Mouse (Mus musculus) heart, postnatal 4 days (tissue): Measurements from ENCODE around the gene Clnk. TPM values are rescaled to one million over a fixed set of nuclear protein-coding genes. Genes with fewer than 3 reads are reported as not detected.

Experiments used
- DNase-seq: peaks from one replicate; pipeline ENCODE4 v3.0.0; 2021
- total RNA-seq, 2 experiments: library from RNA; stranded (reverse); gene quantifications; 2 replicates each; pipeline ENCODE4 v1.2.3; 2021

Clnk gene
- total RNA-seq, 2 experiments from 2014 or later = not detected

GRCm38 (mm10) chr5:38708940-38709581, 167.6 kb downstream of the Clnk start:
- DNase-seq = no peak

GRCm38 (mm10) chr5:38707364-38708075, 169.1 kb downstream of the Clnk start:
- no peak for DNase-seq

GRCm38 (mm10) chr5:38702941-38703340, 173.7 kb downstream of the Clnk start:
- no peak for DNase-seq

GRCm38 (mm10) chr5:38702091-38702490, 174.5 kb downstream of the Clnk start:
- DNase-seq = no peak

GRCm38 (mm10) chr5:38698466-38698865, 178.1 kb downstream of the Clnk start:
- DNase-seq = no peak

GRCm38 (mm10) chr5:38698046-38698445, 178.6 kb downstream of the Clnk start:
- no peak for DNase-seq

GRCm38 (mm10) chr5:38696616-38697375, 179.8 kb downstream of the Clnk start:
- no peak for DNase-seq

- no peak for DNase-seq
Observed at GRCm38 (mm10) chr5:38692859-38693258, 183.8 kb downstream of the Clnk start.

- no peak for DNase-seq
Observed at GRCm38 (mm10) chr5:38689186-38689585, 187.4 kb downstream of the Clnk start.

GRCm38 (mm10) chr5:38687694-38688093, 188.9 kb downstream of the Clnk start:
- DNase-seq = no peak

GRCm38 (mm10) chr5:38684164-38684911, 192.3 kb downstream of the Clnk start, which contains the start of gene Zfp518b:
TSS of gene Zfp518b (minus strand) at chr5:38684826.
- peak; percentile 86 for DNase-seq

- DNase-seq = no peak
Observed at GRCm38 (mm10) chr5:38658836-38659235, 217.8 kb downstream of the Clnk start.

Other genes starting within 250 kb of the Clnk start
- 10 to 100 TPM; 12.6 to 13.5 TPM for gene Zfp518b, start 192.0 kb downstream of the Clnk start, total RNA-seq